Mouse (Mus musculus): ENCODE data around the gene Tmem176b. TPM values are rescaled to one million over a fixed set of nuclear protein-coding genes. Genes with fewer than 3 reads are reported as not detected.
A peak's percentile ranks its signal among the peaks of the same experiment; 100 is the strongest.
"Not testable (repeated sequence)": the region's sequence is repeated elsewhere in the genome, so short reads cannot be mapped to it uniquely, and the experiment has no call there.

Tmem176b gene
- polyA plus RNA-seq, 3 experiments from 2014 or later: 28.1 to 42.7 (median 29.5) TPM

DNA sequence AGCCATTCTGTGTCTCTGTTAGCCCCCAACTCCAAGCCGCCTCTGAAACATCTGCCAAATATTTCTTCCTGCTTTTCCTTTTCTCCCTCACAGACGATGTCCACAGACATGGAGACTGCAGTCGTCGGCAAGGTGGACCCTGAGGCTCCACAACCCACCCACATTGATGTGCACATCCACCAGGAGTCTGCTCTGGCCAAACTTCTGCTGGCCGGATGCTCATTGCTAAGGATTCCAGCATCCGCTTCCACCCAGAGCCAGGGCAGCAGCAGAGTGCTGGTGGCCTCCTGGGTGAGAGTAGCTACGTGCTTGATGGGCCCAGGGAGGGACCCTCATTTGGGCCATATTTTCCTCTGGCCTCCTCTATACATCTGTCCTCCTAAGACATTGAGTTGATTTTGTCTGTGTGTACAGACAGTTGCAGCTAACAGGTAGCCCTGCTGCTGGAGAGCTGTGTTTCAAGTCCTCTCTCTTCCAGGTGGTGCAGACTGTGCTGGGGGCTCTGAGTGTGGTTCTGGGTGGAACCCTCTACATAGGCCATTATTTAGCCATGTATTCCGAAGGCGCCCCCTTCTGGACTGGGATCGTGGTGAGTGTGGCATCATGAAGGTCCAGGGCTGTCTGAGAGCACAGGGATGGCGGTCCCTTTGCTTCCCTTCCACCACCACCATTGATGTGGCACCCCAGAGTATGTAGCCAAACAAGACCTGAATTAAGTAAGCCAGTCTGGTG, 981 bp upstream of the Tmem176b start:
- no peak for ATAC-seq

DNA sequence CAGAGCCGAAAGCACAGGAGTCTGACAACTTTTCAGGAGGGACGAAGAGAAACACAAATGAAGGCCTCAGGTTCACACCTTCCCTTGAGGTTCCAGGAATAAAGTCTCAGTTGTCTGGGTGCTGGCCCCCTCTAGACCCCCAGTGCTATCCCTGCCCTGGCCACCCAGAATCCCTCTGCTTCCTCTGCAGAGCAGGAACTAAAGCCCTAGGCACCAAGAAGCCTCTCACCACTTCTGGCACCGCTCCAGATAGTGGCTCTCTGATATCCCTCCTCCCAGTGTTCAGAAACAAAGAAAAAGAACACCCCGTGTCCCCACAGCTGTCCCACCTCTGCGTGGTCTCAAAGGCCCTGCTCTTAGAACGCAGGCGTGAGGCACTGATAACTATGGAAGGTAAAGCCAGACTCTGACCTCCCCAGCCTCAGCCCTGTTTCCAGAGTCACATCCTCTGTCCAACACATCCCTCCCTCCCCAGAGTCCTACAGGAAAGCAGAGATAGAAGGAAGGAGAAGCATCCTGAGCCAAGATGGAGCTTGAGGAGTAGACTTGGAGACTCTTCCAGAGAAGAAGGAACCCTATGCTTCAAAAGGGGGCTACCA, 826 bp downstream of the Tmem176b start, which contains the start of gene Tmem176a:
Tmem176a (plus strand) TSS at position 549 of the 599 bp plus-strand sequence.
- ATAC-seq: no peak

GRCm38 (mm10) chr6:48838321-48839080, 2.8 kb downstream of the Tmem176b start:
- ATAC-seq: no peak

- ATAC-seq: no peak
Measured at GRCm38 (mm10) chr6:48837516-48837915, 3.8 kb downstream of the Tmem176b start.

- no peak for ATAC-seq
Measured at GRCm38 (mm10) chr6:48836146-48836545, 5.2 kb downstream of the Tmem176b start.

GRCm38 (mm10) chr6:48835241-48835640, 6.1 kb downstream of the Tmem176b start:
- ATAC-seq: no peak

DNA sequence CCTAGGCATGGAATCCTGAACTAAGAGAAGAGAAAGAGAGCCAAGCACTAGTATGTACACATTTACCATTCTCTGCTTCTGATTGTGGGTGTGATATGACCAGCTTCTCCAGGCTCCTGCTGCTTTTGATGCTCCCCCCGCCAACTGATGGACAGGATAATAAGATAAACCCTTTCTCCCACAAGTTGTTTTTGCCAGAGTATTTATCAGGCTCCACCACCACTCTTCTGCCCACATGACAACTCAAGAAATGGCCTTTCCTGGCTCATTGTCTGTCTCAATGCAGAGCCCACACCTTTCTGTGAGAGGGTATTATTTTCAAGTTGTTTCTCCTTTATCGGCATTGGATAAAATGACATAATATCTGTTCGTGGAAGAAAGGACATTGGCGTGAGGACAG, 7.8 kb downstream of the Tmem176b start:
- no peak for ATAC-seq

DNA sequence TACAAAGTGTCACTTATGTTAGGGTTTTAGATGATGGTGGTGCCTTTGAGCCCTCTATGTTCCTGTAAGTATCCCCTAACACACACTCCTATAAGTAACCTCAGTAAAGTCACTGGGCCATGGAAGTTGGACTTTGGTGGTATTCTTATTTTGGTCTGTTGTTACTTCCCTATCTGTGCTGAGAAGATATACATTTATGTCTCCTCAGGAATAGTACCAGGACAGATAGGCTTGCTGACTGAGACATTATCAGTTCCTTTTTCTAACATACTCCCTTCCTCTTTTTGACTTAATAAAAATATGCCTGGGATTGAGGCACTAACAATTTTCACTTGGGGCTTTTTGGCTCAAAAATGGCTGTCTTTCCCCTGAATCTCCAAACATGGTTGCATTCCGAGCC, 8.9 kb downstream of the Tmem176b start:
- ATAC-seq: no peak

DNA sequence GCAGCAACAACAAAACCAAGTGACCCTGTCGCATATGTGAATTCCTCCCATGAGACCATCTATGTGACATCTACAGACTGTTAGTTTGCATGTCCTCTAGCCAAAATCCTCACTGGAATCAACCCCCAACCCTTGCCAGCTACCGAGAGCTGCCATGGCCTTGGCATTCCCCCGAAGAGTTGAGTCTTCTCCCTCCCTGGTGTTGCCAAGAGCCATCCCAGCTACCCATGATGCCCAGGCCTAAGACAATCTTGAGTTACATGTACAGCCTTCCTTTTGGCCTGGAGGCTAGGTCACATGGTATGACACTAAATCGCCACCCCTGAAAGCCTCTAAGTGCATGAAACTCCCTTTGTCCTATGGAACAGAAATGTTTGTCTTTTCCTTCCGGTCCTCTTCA, 10.2 kb downstream of the Tmem176b start:
- ATAC-seq: no peak

GRCm38 (mm10) chr6:48830241-48830640, 11.1 kb downstream of the Tmem176b start:
- ATAC-seq: no peak

- ATAC-seq: peak; percentile 74
Measured at GRCm38 (mm10) chr6:48829651-48830050, 11.6 kb downstream of the Tmem176b start.

DNA sequence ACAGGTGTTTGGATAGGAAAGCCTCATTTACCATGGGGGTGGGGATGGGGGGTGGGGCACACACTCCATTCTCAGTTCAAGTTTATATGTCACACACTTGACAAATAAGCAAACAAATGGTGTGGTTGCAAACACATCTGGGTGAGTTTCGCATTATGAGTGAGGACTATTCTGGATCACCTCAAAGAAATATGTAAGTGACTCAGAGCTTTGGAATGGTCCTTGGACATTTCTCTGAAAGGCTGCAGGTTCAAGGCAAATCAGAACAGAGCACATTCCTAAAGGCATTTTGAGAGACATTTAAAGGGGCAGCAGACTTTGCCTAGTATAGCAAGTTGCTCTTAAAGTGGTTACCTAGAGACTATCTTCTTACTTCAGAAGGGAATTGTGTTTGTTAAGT, 12.3 kb downstream of the Tmem176b start:
- no peak for ATAC-seq

DNA sequence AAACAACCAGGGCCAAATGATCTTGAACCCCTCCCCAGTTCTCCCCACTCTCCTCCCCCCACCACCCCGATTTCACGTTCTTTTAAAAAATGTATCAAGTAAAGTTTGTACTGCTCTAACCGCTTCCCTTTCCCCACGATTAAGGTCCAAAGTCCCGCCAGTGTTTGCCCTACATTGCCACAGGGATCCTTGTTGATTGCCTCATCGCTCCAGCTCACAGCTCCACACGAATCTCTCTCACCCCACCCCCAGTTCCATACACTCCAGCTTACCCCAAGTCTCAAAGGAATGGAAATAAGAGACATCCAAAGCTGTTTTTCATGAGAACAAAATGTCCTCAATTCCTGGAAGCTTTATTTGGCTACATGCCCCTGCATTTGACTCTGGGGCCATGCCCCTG, 16.3 kb downstream of the Tmem176b start:
- ATAC-seq: no peak

DNA sequence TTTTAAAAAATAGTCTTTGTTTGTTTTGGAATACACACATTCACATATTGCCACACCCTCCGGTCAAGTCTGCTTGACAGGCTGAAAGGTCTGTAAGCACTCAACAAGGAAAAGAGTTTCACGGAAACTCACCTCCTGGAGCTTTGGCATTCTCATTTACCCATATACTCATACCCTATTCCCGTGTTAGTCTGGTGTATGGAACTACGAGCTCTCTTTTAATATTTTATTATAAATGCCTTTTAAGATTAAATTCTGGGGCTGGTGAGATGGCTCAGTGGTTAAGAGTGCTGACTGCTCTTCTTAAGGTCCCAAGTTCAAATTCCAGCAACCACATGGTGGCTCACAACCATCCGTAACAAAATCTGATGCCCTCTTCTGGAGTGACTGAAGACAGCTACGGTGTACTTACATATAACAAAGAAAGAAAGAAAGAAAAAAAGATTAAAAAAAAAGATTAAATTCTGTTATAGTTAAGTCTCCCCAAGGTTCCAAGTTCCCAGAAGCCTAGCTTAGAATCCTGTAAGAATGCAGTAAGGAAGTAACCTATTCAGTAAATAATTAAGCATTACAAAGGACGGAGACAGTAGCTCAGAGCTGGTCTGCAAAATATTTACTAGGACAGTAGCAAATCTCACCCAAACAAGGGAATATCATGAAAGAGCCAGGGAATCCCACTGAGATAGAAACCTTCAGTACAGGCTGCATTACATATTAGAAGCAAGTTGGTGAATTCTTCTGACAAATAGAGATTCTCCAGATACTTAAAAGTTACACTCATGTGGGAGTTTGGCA, 19.1 kb downstream of the Tmem176b start:
- ATAC-seq: not testable (repeated sequence)

DNA sequence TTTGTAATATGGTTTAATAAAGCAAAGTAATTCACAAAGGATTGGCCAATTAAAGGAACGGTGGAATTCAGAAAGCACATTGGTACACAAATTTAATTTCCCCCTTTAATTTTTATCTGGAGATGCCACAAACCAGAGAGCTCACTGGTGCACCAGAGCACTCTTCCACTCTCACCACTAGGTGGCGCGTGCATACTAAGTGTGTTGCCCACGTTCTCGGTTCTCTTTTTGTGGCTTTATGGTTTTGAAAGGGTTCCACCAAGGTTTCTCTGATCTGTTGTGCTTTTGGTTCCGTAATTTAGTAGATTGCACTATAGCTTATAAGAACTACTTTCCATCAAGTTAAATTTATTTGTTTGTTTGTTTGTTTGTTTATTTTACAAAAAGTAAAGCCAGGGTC, 23.5 kb downstream of the Tmem176b start:
- ATAC-seq: peak; percentile 79

DNA sequence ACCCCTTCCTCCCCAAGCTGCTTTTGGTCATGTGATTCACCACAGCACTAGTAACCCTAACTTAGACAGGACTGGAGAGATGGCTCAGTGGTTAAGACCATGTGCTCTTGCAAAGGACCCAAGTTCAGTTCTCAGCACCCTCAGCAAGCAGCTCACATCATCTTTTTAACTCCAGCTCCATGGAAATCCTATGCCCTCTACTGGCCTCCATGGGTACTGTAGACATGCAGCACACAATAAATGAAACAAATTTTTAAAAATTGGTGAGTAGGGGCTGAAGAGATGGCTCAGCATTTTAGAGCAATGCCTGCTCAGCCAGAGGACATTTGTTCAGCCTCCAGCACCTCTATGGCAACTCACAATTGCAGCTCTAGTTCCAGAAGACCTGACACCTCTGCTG, 26.3 kb downstream of the Tmem176b start:
- no peak for ATAC-seq

DNA sequence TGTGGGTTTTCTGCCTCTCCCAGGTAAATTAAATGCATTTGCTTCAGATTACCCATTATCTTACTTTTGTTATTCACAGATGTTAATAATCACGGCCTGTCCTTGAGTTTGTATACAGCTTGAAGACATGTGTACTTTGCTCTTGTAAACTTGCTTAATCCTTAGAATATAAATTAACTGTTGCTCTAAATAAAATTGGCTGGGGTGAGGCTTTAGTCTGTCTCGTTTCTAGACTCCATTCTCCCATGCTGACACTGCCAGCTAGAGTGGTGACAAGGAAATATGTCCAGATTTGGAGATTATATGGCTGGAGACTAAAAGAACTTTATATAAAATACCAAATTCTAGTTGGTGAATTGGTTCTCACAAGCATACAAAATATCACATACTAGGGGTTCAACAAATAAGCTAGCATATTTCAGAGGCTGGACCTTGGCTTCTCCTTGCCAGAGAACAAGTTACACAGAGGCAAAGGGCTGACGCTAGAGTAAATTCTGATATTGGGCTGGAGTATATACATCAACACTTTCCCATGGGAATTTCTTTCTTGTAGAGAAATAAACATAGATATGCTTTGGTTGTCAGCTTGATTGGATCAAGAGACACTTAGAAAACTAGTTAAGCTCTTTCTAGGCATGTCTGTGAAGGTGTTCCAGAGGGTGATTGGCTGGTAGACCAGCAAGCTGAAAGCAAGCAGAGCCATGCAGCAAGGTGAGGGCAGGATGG, 31.6 kb downstream of the Tmem176b start:
- no peak for ATAC-seq

- ATAC-seq: no peak
Measured at GRCm38 (mm10) chr6:48806746-48807145, 34.5 kb downstream of the Tmem176b start.

DNA sequence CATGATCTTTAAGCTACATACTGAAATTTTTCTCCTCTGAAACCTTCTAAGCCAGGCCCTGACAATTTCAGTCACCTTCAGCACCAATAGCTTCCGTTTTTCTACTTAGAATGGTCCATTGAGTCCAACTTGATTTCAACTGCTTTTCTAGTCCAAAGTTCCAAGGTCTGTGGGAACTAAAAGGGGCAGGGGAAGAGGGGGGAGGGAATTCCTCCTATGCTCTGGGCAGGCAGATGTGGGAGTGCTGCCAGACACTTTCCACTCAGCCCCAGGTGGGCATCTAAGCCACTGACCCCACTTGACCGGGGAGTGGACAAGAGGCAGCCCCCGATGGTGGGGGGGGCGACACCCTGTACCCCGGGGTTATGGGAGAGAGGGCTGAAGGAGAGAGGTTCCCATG, 37.0 kb downstream of the Tmem176b start:
- no peak for ATAC-seq

GRCm38 (mm10) chr6:48803406-48804051, 37.8 kb downstream of the Tmem176b start:
- no peak for ATAC-seq

DNA sequence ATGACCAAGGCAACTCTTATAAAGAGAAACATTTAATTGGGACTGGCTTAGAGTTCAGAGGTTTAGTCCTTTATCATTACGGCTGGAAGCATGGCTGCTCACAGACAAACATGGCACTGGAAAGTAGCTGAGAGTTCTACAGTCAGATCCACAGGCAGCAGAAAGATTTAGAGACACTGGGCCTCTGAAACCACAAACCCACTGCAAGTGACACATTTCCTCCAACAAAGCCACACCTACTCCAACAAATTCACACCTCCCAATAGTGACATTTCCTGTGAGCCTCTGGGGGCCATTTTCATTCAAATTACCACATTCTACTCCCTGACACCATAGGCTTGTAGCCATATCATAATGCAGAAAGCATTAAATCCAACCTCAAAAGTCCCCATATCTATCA, 39.4 kb downstream of the Tmem176b start:
- ATAC-seq: peak; percentile 98

GRCm38 (mm10) chr6:48787867-48788266, 53.4 kb downstream of the Tmem176b start:
- peak; percentile 71 for ATAC-seq

All from inflammation-experienced regulatory T-cells, adult 6 months (primary cell).